Mouse (Mus musculus) cerebellum, postnatal 14 days (tissue): Measurements from ENCODE around the gene Fbxl14.

Experiments
- DNase-seq, 2 experiments: peaks; one replicate each; pipeline ENCODE4 v3.0.0; 2021; ENCODE audit warnings: mixed read lengths in 2 of 2

Gene Fbxl14

GRCm38 (mm10) chr6:119479343-119479875 is at the start of gene Fbxl14:
TSS of gene Fbxl14 (plus strand) at chr6:119479668.
- no peak for DNase-seq

- DNase-seq: peak; percentile 83 to 84
Measured at GRCm38 (mm10) chr6:119430508-119430907, 49.0 kb upstream of the Fbxl14 start.

GRCm38 (mm10) chr6:119431751-119432324 is 47.6 kb upstream of the Fbxl14 start:
- no peak for DNase-seq

- DNase-seq: no peak
Measured at GRCm38 (mm10) chr6:119434394-119434793, 45.1 kb upstream of the Fbxl14 start.

GRCm38 (mm10) chr6:119437894-119438761 is 41.3 kb upstream of the Fbxl14 start:
- peak; percentile 26 to 35 for DNase-seq

- peak in 1 of 2 experiments; percentile 56 for DNase-seq
Measured at GRCm38 (mm10) chr6:119442729-119443128, 36.7 kb upstream of the Fbxl14 start.

- peak; percentile 90 to 93 for DNase-seq
Measured at GRCm38 (mm10) chr6:119443742-119444645, 35.5 kb upstream of the Fbxl14 start.

GRCm38 (mm10) chr6:119445671-119446607 is 33.5 kb upstream of the Fbxl14 start:
- peak in 1 of 2 experiments; percentile 30 for DNase-seq

- DNase-seq: no peak
Measured at GRCm38 (mm10) chr6:119448321-119449059, 31.0 kb upstream of the Fbxl14 start.

- peak; percentile 42 to 67 for DNase-seq
Measured at GRCm38 (mm10) chr6:119449060-119449499, 30.4 kb upstream of the Fbxl14 start.

- DNase-seq: peak in 1 of 2 experiments; percentile 27
Measured at GRCm38 (mm10) chr6:119450965-119451943, 28.2 kb upstream of the Fbxl14 start.

- DNase-seq: peak; percentile 67 to 80
Measured at GRCm38 (mm10) chr6:119451981-119452499, 27.4 kb upstream of the Fbxl14 start.

- DNase-seq: no peak
Measured at GRCm38 (mm10) chr6:119458166-119458565, 21.3 kb upstream of the Fbxl14 start.

- DNase-seq: no peak
Measured at GRCm38 (mm10) chr6:119459041-119459440, 20.4 kb upstream of the Fbxl14 start.

- no peak for DNase-seq
Measured at GRCm38 (mm10) chr6:119460391-119460790, 19.1 kb upstream of the Fbxl14 start.

GRCm38 (mm10) chr6:119466161-119466560 is 13.3 kb upstream of the Fbxl14 start:
- no peak for DNase-seq

- peak; percentile 36 to 39 for DNase-seq
Measured at GRCm38 (mm10) chr6:119466921-119467784, 12.3 kb upstream of the Fbxl14 start.

GRCm38 (mm10) chr6:119467785-119468059 is 11.7 kb upstream of the Fbxl14 start:
- DNase-seq: no peak
